Mouse (Mus musculus): ENCODE measurements around the gene Zfp119b. TPM values are rescaled to one million over a fixed set of nuclear protein-coding genes. Genes with fewer than 3 reads are reported as not detected.
"Not testable (repeated sequence)": the region's sequence is repeated elsewhere in the genome, so short reads cannot be mapped to it uniquely, and the experiment has no call there.

Zfp119b gene
- polyA plus RNA-seq, 1 experiment, result 0.27 TPM

DNA sequence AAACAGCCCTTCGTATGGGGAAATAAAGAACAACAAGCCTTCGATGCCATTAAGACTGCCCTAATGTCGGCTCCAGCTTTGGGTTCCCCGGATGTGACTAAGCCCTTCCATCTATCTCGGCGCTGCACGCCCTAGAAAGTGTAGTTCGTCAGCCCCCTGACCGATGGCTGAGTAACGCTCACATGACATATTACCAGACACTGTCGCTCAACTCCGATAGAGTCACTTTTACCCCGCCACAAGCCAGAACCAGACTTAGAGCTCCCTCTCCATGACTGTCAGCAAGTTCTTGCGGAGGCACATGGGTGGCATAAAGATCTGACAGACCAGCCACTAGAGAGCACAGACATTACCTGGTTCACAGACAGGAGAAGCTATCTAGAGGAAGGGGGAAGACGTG is 16.1 kb downstream of the Zfp119b start:
- Histone ChIP-seq H3K27ac (ENCODE audit: insufficient read depth, low read length) (no peak overlapping the region), H3K27me3 (ENCODE audit: control insufficient read depth, insufficient read depth, low read length) (no peaks in the 10 kb centered on the region), H3K4me1 (ENCODE audit: control insufficient read depth, insufficient read depth, insufficient read length) (no peaks in the 10 kb centered on the region), H3K36me3 (ENCODE audit: control insufficient read depth, insufficient read depth, low read length) (no peaks in the 10 kb centered on the region), H3K4me3 (ENCODE audit: extremely low read depth, insufficient read depth, insufficient read length) (no peak overlapping the region)
- no peak for TF ChIP-seq CTCF (IDR thresholded peaks at IDR 0.05; ENCODE audit: extremely low read depth, insufficient read depth, insufficient read length, insufficient replicate concordance)
- TF ChIP-seq POLR2A (IDR thresholded peaks at IDR 0.05; ENCODE audit: low read depth, low read length), result no peak
- no peak for DNase-seq (ENCODE audit: low read depth in 1 of 2, low spot score in 2 of 2)
- 92% methylated on average over 15 of the region's 15 CpGs for WGBS

DNA sequence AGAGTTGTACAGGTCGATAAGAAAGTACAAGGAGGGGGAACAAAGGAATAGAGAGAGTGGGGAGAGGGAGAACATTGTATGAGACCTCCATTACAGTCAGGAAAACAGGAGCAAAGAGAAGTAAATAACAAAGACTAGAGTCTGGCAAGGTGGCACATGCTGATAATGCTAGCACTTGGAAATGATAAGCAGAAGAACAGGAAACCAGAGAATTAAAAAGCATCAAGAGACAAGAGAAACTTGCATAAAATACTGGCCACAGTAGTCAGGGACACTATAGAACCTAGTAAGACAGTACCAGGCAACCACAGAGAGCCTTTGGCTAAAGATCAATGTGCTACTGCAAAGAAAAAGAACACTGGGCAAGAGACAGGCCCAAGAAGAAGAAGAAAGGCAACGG is 16.7 kb downstream of the Zfp119b start:
- 44% methylated on average over 2 of the region's 2 CpGs for WGBS
- Histone ChIP-seq H3K4me1 (ENCODE audit: control insufficient read depth, insufficient read depth, insufficient read length) (no peaks in the 10 kb centered on the region), H3K36me3 (ENCODE audit: control insufficient read depth, insufficient read depth, low read length) (no peaks in the 10 kb centered on the region), H3K27ac (ENCODE audit: insufficient read depth, low read length) (no peak overlapping the region), H3K4me3 (ENCODE audit: extremely low read depth, insufficient read depth, insufficient read length) (no peak overlapping the region), H3K27me3 (ENCODE audit: control insufficient read depth, insufficient read depth, low read length) (no peaks in the 10 kb centered on the region)
- no peak for DNase-seq (ENCODE audit: low read depth in 1 of 2, low spot score in 2 of 2)
- no peak for TF ChIP-seq POLR2A (IDR thresholded peaks at IDR 0.05; ENCODE audit: low read depth, low read length)
- no peak for TF ChIP-seq CTCF (IDR thresholded peaks at IDR 0.05; ENCODE audit: extremely low read depth, insufficient read depth, insufficient read length, insufficient replicate concordance)

DNA sequence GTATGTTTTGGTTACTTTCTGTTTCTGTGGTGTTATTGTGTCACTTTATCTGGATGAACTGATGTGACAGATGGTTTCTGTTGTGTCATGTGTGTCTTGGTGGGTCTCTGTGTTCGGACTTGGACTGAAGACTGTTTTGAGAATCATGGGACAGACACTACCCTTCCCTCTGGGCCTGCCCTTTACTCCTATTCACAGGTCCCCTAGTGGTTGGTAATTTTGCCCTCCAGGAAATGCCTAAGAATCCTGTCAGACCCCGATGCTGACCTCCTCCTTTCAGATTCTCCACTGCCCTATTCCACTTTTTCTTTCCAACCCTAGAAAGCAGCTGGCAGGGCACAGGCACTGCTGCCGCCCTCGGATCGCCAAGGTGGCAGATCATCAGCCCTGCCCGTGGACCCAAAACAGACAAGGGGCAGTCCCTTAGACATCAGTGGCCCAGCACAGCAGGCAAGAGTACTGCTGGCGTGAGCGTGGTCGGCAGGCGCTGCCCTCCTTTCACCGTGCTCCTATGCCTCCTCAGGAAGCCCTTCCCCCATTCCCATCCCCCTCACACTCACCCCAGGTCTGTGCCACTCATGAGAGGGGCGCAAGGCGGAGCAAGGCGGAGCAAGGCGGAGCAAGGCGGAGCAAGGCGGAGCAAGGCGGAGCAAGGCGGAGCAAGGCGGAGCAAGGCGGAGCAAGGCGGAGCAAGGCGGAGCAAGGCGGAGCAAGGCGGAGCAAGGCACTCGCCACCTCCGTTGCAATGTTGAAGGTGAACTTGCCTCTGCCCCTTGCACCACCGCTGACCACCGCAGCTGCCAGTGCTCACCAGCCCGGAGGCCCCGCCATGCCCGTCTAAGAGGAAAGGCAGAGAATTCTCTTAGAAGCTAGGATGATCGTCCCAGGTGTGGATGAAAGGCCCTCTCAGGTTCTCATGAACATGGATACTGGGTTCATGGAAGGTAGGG is 17.5 kb downstream of the Zfp119b start:
- Histone ChIP-seq H3K4me1 (ENCODE audit: control insufficient read depth, insufficient read depth, insufficient read length) (no peaks in the 10 kb centered on the region), H3K36me3 (ENCODE audit: control insufficient read depth, insufficient read depth, low read length) (no peaks in the 10 kb centered on the region), H3K27ac (ENCODE audit: insufficient read depth, low read length) (peak overlapping the region; percentile 50), H3K4me3 (ENCODE audit: extremely low read depth, insufficient read depth, insufficient read length) (peak overlapping the region; percentile 93), H3K27me3 (ENCODE audit: control insufficient read depth, insufficient read depth, low read length) (no peaks in the 10 kb centered on the region)
- under 1% methylated on average over 33 of the region's 33 CpGs for WGBS
- peak; percentile 4; the same call in 1 of the 2 replicates for TF ChIP-seq CTCF (IDR thresholded peaks at IDR 0.05; ENCODE audit: extremely low read depth, insufficient read depth, insufficient read length, insufficient replicate concordance)
- no peak for TF ChIP-seq POLR2A (IDR thresholded peaks at IDR 0.05; ENCODE audit: low read depth, low read length)
- peak in 1 of 2 experiments; percentile 39 for DNase-seq (ENCODE audit: low read depth in 1 of 2, low spot score in 2 of 2)

DNA sequence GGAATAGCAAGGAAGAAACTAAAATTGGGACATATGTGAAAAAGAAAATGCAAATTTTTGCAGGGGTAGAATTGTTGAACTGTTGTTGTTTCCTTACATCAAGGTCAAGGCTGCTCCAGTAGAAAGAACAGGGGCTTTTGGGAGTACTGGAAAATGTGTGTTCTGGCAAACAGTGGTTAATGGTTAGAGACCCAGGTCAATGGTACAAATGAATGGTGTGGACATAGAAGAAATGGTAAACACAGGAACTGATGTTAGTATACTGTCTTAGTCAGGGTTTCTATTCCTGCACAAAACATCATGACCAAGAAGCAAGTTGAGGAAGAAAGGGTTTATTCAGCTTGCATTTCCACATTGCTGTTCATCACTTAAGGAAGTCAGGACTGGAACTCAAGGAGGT is 42.6 kb downstream of the Zfp119b start:
- TF ChIP-seq CTCF (IDR thresholded peaks at IDR 0.05; ENCODE audit: extremely low read depth, insufficient read depth, insufficient read length, insufficient replicate concordance), result no peak
- TF ChIP-seq POLR2A (IDR thresholded peaks at IDR 0.05; ENCODE audit: low read depth, low read length), result no peak
- no peak for DNase-seq (ENCODE audit: low read depth in 1 of 2, low spot score in 2 of 2)
- Histone ChIP-seq H3K36me3 (ENCODE audit: control insufficient read depth, insufficient read depth, low read length) (no peaks in the 10 kb centered on the region), H3K27ac (ENCODE audit: insufficient read depth, low read length) (no peak overlapping the region), H3K4me3 (ENCODE audit: extremely low read depth, insufficient read depth, insufficient read length) (no peak overlapping the region), H3K4me1 (ENCODE audit: control insufficient read depth, insufficient read depth, insufficient read length) (no peaks in the 10 kb centered on the region), H3K27me3 (ENCODE audit: control insufficient read depth, insufficient read depth, low read length) (no peaks in the 10 kb centered on the region)

DNA sequence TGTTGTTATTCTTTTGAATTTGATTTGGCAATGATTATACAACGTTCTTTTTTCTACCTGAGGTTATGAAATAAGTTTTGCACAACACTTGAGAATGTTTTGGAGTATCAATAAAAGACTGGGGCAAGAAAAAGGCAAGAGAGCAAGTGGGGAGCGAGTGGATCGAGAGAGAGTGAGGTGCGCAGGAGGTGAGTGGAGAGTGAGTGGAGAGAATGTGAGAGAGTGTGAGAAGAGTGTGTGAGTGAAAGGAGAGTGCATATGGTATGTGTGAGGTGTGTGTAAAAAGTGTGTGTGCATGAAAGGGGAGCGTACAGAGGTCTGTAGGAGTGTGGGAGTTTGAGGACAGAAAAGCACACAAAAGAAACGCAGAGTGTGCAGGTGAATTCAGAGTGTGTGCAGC is 45.2 kb downstream of the Zfp119b start:
- 79% methylated on average over 6 of the region's 6 CpGs for WGBS
- no peak overlapping the region for H3K27ac ChIP-seq (ENCODE audit: insufficient read depth, low read length)
- no peaks in the 10 kb centered on the region for H3K36me3 ChIP-seq (ENCODE audit: control insufficient read depth, insufficient read depth, low read length)
- H3K27me3 ChIP-seq (ENCODE audit: control insufficient read depth, insufficient read depth, low read length), result no peaks in the 10 kb centered on the region
- no peak overlapping the region for H3K4me3 ChIP-seq (ENCODE audit: extremely low read depth, insufficient read depth, insufficient read length)
- no peak for DNase-seq (ENCODE audit: low read depth in 1 of 2, low spot score in 2 of 2)
- no peak for TF ChIP-seq POLR2A (IDR thresholded peaks at IDR 0.05; ENCODE audit: low read depth, low read length)
- no peak for TF ChIP-seq CTCF (IDR thresholded peaks at IDR 0.05; ENCODE audit: extremely low read depth, insufficient read depth, insufficient read length, insufficient replicate concordance)
- H3K4me1 ChIP-seq (ENCODE audit: control insufficient read depth, insufficient read depth, insufficient read length), result no peaks in the 10 kb centered on the region

DNA sequence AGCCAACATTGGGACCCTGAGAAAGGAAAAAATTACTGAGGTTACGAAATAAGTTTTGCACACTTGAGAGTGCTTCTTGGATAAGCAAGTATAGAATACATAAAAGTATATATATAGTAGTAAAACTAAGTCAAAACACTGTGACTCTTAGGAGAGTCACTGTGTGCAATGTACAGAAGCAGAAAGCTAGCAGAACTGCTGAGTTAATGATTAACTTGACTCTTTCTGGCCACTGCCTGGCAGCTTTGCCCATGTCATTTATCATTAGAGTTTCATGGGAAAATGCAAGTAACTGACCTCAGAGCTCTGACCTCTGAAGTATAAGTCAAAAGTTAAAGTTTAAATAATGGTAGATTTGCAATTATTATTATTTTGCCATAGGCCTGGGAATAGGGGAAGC is 45.6 kb downstream of the Zfp119b start:
- Histone ChIP-seq H3K27ac (ENCODE audit: insufficient read depth, low read length) (no peak overlapping the region), H3K4me3 (ENCODE audit: extremely low read depth, insufficient read depth, insufficient read length) (no peak overlapping the region), H3K27me3 (ENCODE audit: control insufficient read depth, insufficient read depth, low read length) (no peaks in the 10 kb centered on the region), H3K36me3 (ENCODE audit: control insufficient read depth, insufficient read depth, low read length) (no peaks in the 10 kb centered on the region; the same call in 1 of the 2 replicates), H3K4me1 (ENCODE audit: control insufficient read depth, insufficient read depth, insufficient read length) (no peaks in the 10 kb centered on the region)
- no peak for DNase-seq (ENCODE audit: low read depth in 1 of 2, low spot score in 2 of 2)
- WGBS, result 95% methylated on average over 1 of the region's 1 CpGs
- TF ChIP-seq POLR2A (IDR thresholded peaks at IDR 0.05; ENCODE audit: low read depth, low read length) (no peak), CTCF (IDR thresholded peaks at IDR 0.05; ENCODE audit: extremely low read depth, insufficient read depth, insufficient read length, insufficient replicate concordance) (no peak)

DNA sequence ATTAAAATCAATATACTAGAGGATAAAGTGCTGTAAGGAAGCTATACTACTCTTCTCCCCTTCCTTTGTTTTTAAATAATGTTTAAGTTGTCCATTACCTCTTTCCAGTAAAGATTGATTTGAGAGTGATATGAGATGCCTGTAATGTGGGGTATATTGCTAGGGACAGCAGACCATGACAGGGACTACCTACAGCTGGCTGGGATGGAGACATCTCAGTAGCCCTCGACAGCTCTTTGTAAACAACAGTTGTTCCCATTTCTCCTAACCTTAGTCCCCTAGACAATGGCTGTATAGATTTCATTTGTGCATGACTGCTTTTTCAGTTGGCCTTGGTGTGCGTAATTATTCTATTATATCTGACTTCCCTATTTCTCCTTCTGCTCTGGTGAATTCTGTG is 46.2 kb downstream of the Zfp119b start:
- 43% methylated on average over 2 of the region's 2 CpGs for WGBS
- no peak overlapping the region for H3K27ac ChIP-seq (ENCODE audit: insufficient read depth, low read length)

DNA sequence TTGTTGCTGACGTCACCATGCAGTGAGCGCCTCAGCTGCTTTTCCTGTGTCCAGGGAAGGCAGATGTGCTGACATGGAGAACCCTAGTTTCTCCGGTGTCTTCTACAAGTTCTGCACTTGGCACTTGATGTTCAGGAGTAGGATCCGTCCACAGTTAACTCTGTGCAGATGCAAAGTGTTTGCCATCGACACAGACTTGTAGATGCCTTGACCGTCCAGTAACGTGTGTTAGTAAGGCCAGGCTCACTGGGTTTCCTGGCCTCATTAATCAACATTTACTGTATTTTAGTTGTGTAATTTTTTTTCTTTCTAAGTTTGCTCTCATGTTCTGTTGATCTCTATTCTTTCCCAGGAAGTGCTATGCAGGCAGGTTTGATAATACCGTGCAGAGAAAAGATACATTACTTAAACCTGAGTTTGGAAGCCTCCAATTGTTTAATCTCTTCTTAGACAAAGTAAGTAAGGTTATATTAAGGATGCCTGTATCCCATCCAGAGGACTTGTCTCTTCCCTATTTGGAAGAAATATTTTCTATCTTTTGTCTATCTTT is 56.8 kb downstream of the Zfp119b start:
- H3K27me3 ChIP-seq (ENCODE audit: control insufficient read depth, insufficient read depth, low read length); DNase-seq (ENCODE audit: low read depth in 1 of 2, low spot score in 2 of 2); H3K4me1 ChIP-seq (ENCODE audit: control insufficient read depth, insufficient read depth, insufficient read length); H3K36me3 ChIP-seq (ENCODE audit: control insufficient read depth, insufficient read depth, low read length): not testable (repeated sequence)
- WGBS, result 4% methylated on average over 7 of the region's 8 CpGs
- H3K27ac ChIP-seq (ENCODE audit: insufficient read depth, low read length), result peak overlapping the region; percentile 83
- peak overlapping the region; percentile 57 for H3K4me3 ChIP-seq (ENCODE audit: extremely low read depth, insufficient read depth, insufficient read length)

More for the DNA sequence above, 46.2 kb downstream of the Zfp119b start:
- TF ChIP-seq CTCF (IDR thresholded peaks at IDR 0.05; ENCODE audit: extremely low read depth, insufficient read depth, insufficient read length, insufficient replicate concordance) (no peak), POLR2A (IDR thresholded peaks at IDR 0.05; ENCODE audit: low read depth, low read length) (no peak)
- H3K36me3 ChIP-seq (ENCODE audit: control insufficient read depth, insufficient read depth, low read length), result no peaks in the 10 kb centered on the region; the same call in 1 of the 2 replicates
- no peak for DNase-seq (ENCODE audit: low read depth in 1 of 2, low spot score in 2 of 2)
- no peak overlapping the region for H3K4me3 ChIP-seq (ENCODE audit: extremely low read depth, insufficient read depth, insufficient read length)
- H3K4me1 ChIP-seq (ENCODE audit: control insufficient read depth, insufficient read depth, insufficient read length), result no peaks in the 10 kb centered on the region
- no peaks in the 10 kb centered on the region for H3K27me3 ChIP-seq (ENCODE audit: control insufficient read depth, insufficient read depth, low read length)
